Mouse (Mus musculus) c-Kit-positive CD71-negative TER-119-negative erythroid progenitor cells, embryonic 14.5 days (primary cell): Measurements from ENCODE around the gene Prtg.

Experiments used
- DNase-seq: peaks from one replicate; pipeline ENCODE4 v3.0.0-alpha.2; 2013; ENCODE audit warnings: low read depth

Prtg gene

GRCm38 (mm10) chr9:72810607-72811006, 3.9 kb downstream of the Prtg start:
- no peak for DNase-seq

- DNase-seq, result no peak
Measured at GRCm38 (mm10) chr9:72812091-72812490, 5.4 kb downstream of the Prtg start.

- no peak for DNase-seq
Measured at GRCm38 (mm10) chr9:72812594-72813570, 6.2 kb downstream of the Prtg start.

- no peak for DNase-seq
Measured at GRCm38 (mm10) chr9:72825511-72825910, 18.8 kb downstream of the Prtg start.

- no peak for DNase-seq
Measured at GRCm38 (mm10) chr9:72825976-72826375, 19.3 kb downstream of the Prtg start.

- no peak for DNase-seq
Measured at GRCm38 (mm10) chr9:72828616-72829257, 22.1 kb downstream of the Prtg start.

GRCm38 (mm10) chr9:72833992-72834696, 27.5 kb downstream of the Prtg start:
- DNase-seq, result no peak

- no peak for DNase-seq
Measured at GRCm38 (mm10) chr9:72835007-72835406, 28.3 kb downstream of the Prtg start.

- DNase-seq, result no peak
Measured at GRCm38 (mm10) chr9:72836708-72837495, 30.2 kb downstream of the Prtg start.

GRCm38 (mm10) chr9:72837598-72838160, 31.0 kb downstream of the Prtg start:
- no peak for DNase-seq

- no peak for DNase-seq
Measured at GRCm38 (mm10) chr9:72838256-72838655, 31.6 kb downstream of the Prtg start.

GRCm38 (mm10) chr9:72839346-72839990, 32.8 kb downstream of the Prtg start:
- DNase-seq, result no peak

GRCm38 (mm10) chr9:72844496-72844895, 37.8 kb downstream of the Prtg start:
- DNase-seq, result no peak

- DNase-seq, result no peak
Measured at GRCm38 (mm10) chr9:72846160-72846559, 39.5 kb downstream of the Prtg start.

GRCm38 (mm10) chr9:72851541-72851940, 44.9 kb downstream of the Prtg start:
- DNase-seq, result no peak

GRCm38 (mm10) chr9:72851979-72852378, 45.3 kb downstream of the Prtg start:
- DNase-seq, result no peak

- no peak for DNase-seq
Measured at GRCm38 (mm10) chr9:72853681-72854190, 47.1 kb downstream of the Prtg start.

GRCm38 (mm10) chr9:72856721-72857120, 50.0 kb downstream of the Prtg start:
- no peak for DNase-seq

- DNase-seq, result no peak
Measured at GRCm38 (mm10) chr9:72860764-72861163, 54.1 kb downstream of the Prtg start.

- no peak for DNase-seq
Measured at GRCm38 (mm10) chr9:72861235-72861634, 54.6 kb downstream of the Prtg start.

- DNase-seq, result no peak
Measured at GRCm38 (mm10) chr9:72862186-72862585, 55.5 kb downstream of the Prtg start.
